Mouse (Mus musculus) myocyte (in vitro differentiated cells): ENCODE data around the gene Erg. TPM values are rescaled to one million over a fixed set of nuclear protein-coding genes. Genes with fewer than 3 reads are reported as not detected.
A peak's percentile ranks its signal among the peaks of the same experiment; 100 is the strongest.

Experiments
- H3K27me3 ChIP-seq: one replicate; pipeline ENCODE4 v1.6.1; 2011; ENCODE audit not compliant: control insufficient read depth, insufficient read depth, insufficient read length
- H3K36me3 ChIP-seq: one replicate; pipeline ENCODE4 v1.6.1; 2011; ENCODE audit not compliant: control insufficient read depth, insufficient read depth
- H3K4me2 ChIP-seq: one replicate; pipeline ENCODE4 v1.6.1; 2011; ENCODE audit warnings: low read depth, control low read depth
- H3K4me3 ChIP-seq: one replicate; pipeline ENCODE4 v1.5.1; 2011; ENCODE audit warnings: mild to moderate bottlenecking, control low read depth, moderate library complexity
- H3K79me2 ChIP-seq: one replicate; pipeline ENCODE4 v1.6.1; 2011; ENCODE audit not compliant: control insufficient read depth, insufficient read depth
- H3ac ChIP-seq: one replicate; pipeline ENCODE4 v1.6.1; 2011; ENCODE audit not compliant: control insufficient read depth, insufficient read length
- CEBPB ChIP-seq: IDR thresholded peaks from 2 replicates; pipeline ENCODE4 v1.6.1; 2011; ENCODE audit warnings: mild to moderate bottlenecking, moderate library complexity; ENCODE audit not compliant: poor library complexity, insufficient read depth, severe bottlenecking
- E2F4 ChIP-seq: IDR thresholded peaks from one replicate; pipeline ENCODE4 v1.6.1; 2011; ENCODE audit warnings: mild to moderate bottlenecking, control low read depth, moderate library complexity; ENCODE audit not compliant: insufficient read depth
- MAX ChIP-seq: IDR thresholded peaks from one replicate; pipeline ENCODE4 v1.6.1; 2011; ENCODE audit warnings: low read depth, mild to moderate bottlenecking, control low read depth
- MYOD1 ChIP-seq, 3 experiments: IDR thresholded peaks; one replicate each; pipeline ENCODE4 v1.6.1; 2011; ENCODE audit warnings: control low read depth in 2 of 3, low read depth in 2 of 3, mild to moderate bottlenecking in 2 of 3, moderate library complexity in 1 of 3; ENCODE audit not compliant: insufficient read length in 2 of 3, control insufficient read depth in 1 of 3
- MYOG ChIP-seq, 3 experiments: IDR thresholded peaks; one replicate each; pipeline ENCODE4 v1.6.1; 2011; ENCODE audit warnings: control low read depth in 2 of 3, low read depth in 2 of 3, mild to moderate bottlenecking in 2 of 3; ENCODE audit not compliant: insufficient read length in 2 of 3, control insufficient read depth in 1 of 3, insufficient read depth in 1 of 3
- POLR2A ChIP-seq: IDR thresholded peaks from one replicate; pipeline ENCODE4 v1.6.1; 2011; ENCODE audit warnings: low read depth, mild to moderate bottlenecking, control low read depth, moderate library complexity; ENCODE audit not compliant: insufficient read length
- POLR2AphosphoS2 ChIP-seq: IDR thresholded peaks from one replicate; pipeline ENCODE4 v1.6.1; 2011; ENCODE audit warnings: low read depth, control low read depth; ENCODE audit not compliant: insufficient read length
- REST ChIP-seq: IDR thresholded peaks from one replicate; pipeline ENCODE4 v1.6.1; 2011; ENCODE audit warnings: mild to moderate bottlenecking, control low read depth, moderate library complexity; ENCODE audit not compliant: insufficient read depth, insufficient read length
- SRF ChIP-seq: IDR thresholded peaks from one replicate; pipeline ENCODE4 v1.6.1; 2011; ENCODE audit warnings: low read depth; ENCODE audit not compliant: control insufficient read depth, insufficient read length
- TCF12 ChIP-seq: IDR thresholded peaks from one replicate; pipeline ENCODE4 v1.6.1; 2011; ENCODE audit warnings: mild to moderate bottlenecking, control low read depth; ENCODE audit not compliant: poor library complexity, insufficient read depth, severe bottlenecking
- TCF3 ChIP-seq: IDR thresholded peaks from one replicate; pipeline ENCODE4 v1.6.1; 2011; ENCODE audit warnings: low read depth, control low read depth; ENCODE audit not compliant: insufficient read length
- USF1 ChIP-seq: IDR thresholded peaks from one replicate; pipeline ENCODE4 v1.6.1; 2011; ENCODE audit warnings: low read depth, mild to moderate bottlenecking, control low read depth, moderate library complexity
- polyA plus RNA-seq: library from polyadenylated mRNA; unstranded; fragments of >200 nt; fragmentation: generic; extraction: Trizol; gene quantifications from one replicate; pipeline ENCODE4 v1.2.1, GENCODE M21; 2012; ENCODE audit warnings: missing spikeins

The Erg gene
- polyA plus RNA-seq, 1 experiment = 0.04 TPM

DNA sequence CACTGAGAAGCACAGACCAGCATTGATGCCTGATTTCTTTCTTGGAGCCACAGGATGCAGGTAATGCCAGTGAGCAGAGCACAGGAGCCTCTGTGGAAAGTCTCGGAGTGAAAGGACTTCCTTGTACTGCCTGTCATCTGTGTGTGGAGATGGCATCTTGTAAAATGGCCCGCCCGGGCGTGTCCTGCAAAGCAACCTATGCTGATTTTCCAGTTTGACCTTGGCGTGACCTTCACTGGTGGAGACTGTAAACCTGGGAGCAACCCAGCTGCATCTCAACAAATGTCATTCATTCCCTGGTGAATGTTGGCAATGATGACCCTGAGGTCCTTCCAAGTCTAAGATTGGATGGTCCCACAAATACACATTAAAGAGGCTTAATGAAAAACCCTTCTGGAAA is 35.9 kb downstream of the Erg start:
- Histone ChIP-seq H3K27me3 (peaks cover 39% of the 10 kb centered on the region), H3K4me2 (no peak overlapping the region), H3K36me3 (no peaks in the 10 kb centered on the region), H3K4me3 (no peak overlapping the region), H3ac (no peak overlapping the region), H3K79me2 (no peaks in the 10 kb centered on the region)
- TF ChIP-seq MYOG (IDR thresholded peaks at IDR 0.05; ENCODE audit: control insufficient read depth in 1 of 3, insufficient read depth in 1 of 3, insufficient read length in 2 of 3, low read depth in 2 of 3) = no peak
- TF ChIP-seq POLR2A = no peak
- no peak for TF ChIP-seq MAX
- no peak for TF ChIP-seq CEBPB
- TF ChIP-seq REST = no peak
- no peak for TF ChIP-seq TCF12
- TF ChIP-seq SRF = no peak

GRCm38 (mm10) chr16:95544753-95545152 is 41.6 kb downstream of the Erg start:
- Histone ChIP-seq H3ac (no peak overlapping the region), H3K36me3 (no peaks in the 10 kb centered on the region), H3K27me3 (peaks cover 68% of the 10 kb centered on the region), H3K4me2 (no peak overlapping the region), H3K79me2 (no peaks in the 10 kb centered on the region), H3K4me3 (no peak overlapping the region)
- TF ChIP-seq SRF (no peak), E2F4 (no peak), CEBPB (no peak), MYOG (IDR thresholded peaks at IDR 0.05; ENCODE audit: control insufficient read depth in 1 of 3, insufficient read depth in 1 of 3, insufficient read length in 2 of 3, low read depth in 2 of 3) (no peak), TCF3 (no peak), MAX (no peak), POLR2AphosphoS2 (no peak), USF1 (no peak), TCF12 (no peak), MYOD1 (IDR thresholded peaks at IDR 0.05; ENCODE audit: control insufficient read depth in 1 of 3, insufficient read length in 2 of 3, low read depth in 2 of 3) (no peak), REST (no peak), POLR2A (no peak)

DNA sequence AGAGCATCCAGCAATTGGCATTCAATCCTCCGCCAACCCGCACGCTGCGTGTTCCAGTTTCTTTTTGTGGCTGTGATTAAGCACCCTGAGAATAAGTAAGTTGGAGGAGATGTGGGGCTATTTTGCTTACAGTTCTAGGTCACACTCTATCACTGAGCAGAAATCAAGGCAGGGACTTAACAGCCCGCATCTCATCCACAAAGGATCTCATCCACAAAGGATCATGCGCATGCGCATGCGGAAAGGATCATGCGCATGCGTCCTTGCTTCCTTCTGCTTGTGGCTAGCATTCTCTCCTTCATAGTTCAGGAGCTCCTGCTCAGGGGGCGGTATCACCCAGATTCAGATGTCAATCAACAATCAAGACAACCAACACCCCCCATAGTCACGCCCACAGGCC is 42.9 kb downstream of the Erg start:
- peaks cover 72% of the 10 kb centered on the region for H3K27me3 ChIP-seq
- H3ac ChIP-seq = no peak overlapping the region
- no peak overlapping the region for H3K4me2 ChIP-seq
- no peak for TF ChIP-seq TCF3
- H3K79me2 ChIP-seq = no peaks in the 10 kb centered on the region
- no peaks in the 10 kb centered on the region for H3K36me3 ChIP-seq
- H3K4me3 ChIP-seq = no peak overlapping the region

DNA sequence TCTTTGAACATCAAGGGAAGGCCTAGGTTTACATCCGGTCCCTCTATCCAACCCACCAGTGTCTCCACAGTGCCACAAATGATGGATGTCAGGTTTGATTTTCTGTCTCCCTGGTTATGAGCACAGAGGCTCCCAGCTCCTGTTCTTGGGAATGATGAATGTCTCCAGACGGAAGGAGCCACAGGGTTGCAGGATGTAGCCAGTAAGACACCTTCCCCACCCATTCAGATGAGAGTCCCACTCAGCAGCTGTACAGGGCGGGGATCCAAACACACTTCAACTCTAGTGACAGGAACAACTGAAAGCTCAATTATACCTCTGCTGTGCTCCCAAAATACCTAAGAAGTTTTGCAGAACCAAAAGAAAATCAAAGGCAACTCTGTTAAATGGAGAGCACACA is 51.2 kb downstream of the Erg start:
- Histone ChIP-seq H3K4me2 (no peak overlapping the region), H3K27me3 (peaks cover 49% of the 10 kb centered on the region), H3K4me3 (no peak overlapping the region), H3K36me3 (no peaks in the 10 kb centered on the region), H3K79me2 (no peaks in the 10 kb centered on the region), H3ac (no peak overlapping the region)
- no peak for TF ChIP-seq E2F4
- TF ChIP-seq CEBPB = no peak
- no peak for TF ChIP-seq MAX
- TF ChIP-seq POLR2A = no peak
- TF ChIP-seq POLR2AphosphoS2 = no peak
- TF ChIP-seq TCF12 = no peak

DNA sequence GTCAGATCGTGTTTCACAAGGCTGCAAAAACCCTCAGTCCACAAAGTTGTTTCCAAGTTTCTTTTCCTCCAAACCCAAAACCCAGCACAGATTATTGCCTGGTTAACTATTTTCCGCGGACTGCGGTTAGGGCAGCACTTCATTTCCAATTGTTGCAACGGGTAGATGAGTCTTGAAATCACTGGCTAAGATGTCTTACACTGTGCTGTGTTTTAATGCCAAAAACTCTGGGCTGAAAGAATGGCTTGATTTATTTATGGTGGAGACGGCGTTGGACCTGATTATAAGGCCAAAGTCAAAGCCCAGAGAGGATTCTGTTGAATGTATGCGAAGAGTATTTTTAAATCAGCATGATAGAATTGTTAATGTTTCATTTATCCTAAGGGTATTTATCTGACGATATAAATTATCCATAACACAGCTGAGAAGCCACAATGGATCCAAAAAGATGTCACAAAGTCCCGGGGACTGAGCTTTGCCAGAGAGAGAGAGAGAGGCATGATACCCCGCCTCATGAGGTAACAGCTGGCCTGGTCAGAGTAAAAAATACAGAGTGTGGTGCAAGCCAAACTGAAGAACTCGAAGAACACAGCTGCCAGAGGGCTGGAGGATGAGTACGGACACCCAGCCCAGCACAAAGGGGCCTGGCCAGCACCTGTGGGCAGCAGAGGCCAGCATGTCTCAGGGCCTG is 53.9 kb downstream of the Erg start:
- Histone ChIP-seq H3K27me3 (peaks cover 33% of the 10 kb centered on the region), H3K36me3 (no peaks in the 10 kb centered on the region), H3K4me2 (no peak overlapping the region), H3ac (no peak overlapping the region), H3K4me3 (no peak overlapping the region), H3K79me2 (no peaks in the 10 kb centered on the region)
- TF ChIP-seq SRF (no peak), MYOG (IDR thresholded peaks at IDR 0.05; ENCODE audit: control insufficient read depth in 1 of 3, insufficient read depth in 1 of 3, insufficient read length in 2 of 3, low read depth in 2 of 3) (peak in 1 of 3 experiments; percentile 33), MAX (no peak), POLR2AphosphoS2 (no peak), REST (no peak), E2F4 (no peak), MYOD1 (IDR thresholded peaks at IDR 0.05; ENCODE audit: control insufficient read depth in 1 of 3, insufficient read length in 2 of 3, low read depth in 2 of 3) (peak in 2 of 3 experiments; percentile 42 to 55), TCF3 (no peak), CEBPB (no peak), TCF12 (no peak), USF1 (no peak), POLR2A (no peak)
